Mouse (Mus musculus) liver, postnatal 0 days (tissue): ENCODE data around the gene Tfpi.

ENCODE experiments used
- CTCF ChIP-seq: sonication (generic); IDR thresholded peaks from 2 replicates; pipeline ENCODE4 v1.5.1; 2016; ENCODE audit warnings: antibody characterized with exemption, low read depth
- EP300 ChIP-seq: IDR thresholded peaks from 2 replicates; pipeline ENCODE4 v1.6.1; 2016; ENCODE audit warnings: antibody characterized with exemption, low read depth, mild to moderate bottlenecking

GRCm38 (mm10) chr2:84454551-84455235 lies 21.9 kb downstream of the Tfpi start:
- TF ChIP-seq CTCF (no peak), EP300 (no peak)
